ENCODE assay signal across 14 mouse cellular contexts in the genomic region with DNA sequence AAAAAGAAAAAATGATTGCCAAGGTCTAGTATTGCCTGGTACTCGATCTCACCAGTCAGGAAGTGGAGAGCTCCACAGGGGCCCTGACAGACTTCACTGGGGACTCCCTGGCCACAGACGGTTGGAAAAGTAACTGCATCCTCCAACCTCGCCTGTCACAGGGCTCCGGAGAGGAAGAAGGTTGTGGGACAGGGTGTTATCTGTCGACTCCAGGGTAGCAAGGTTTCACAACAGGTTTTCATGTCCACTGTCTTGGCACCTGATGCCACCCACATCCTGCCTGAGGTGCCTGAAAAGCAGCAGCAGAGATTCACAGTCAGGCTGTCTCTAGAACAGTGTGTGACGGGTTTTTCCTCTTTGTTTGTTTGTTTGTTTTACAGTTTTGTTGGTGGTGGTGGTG. TPM values are rescaled to one million over a fixed set of nuclear protein-coding genes. Genes with fewer than 3 reads are reported as not detected.
DNase-seq lines count a peak whose midpoint lies in the region; ATAC-seq and TF ChIP-seq lines count a peak whose summit lies in the region.
"Had no signal": no experiment of that assay in that cellular context is flagged by ENCODE, and none has a peak within 500 bp of the region (broad histone marks: within the 10 kb centered on the region; RNA-seq: fewer than 3 reads in every experiment).

No protein-coding gene starts in this region.

- peak; percentile 43 for ATAC-seq in megakaryocyte, adult 5-6 weeks (ENCODE audit: poor library complexity, severe bottlenecking)

- intact Hi-C loops in gastrocnemius, adult 2 months (cut with DNase I), result loop anchor here (10.0 kb wide), 1 partner anchor 643 kb away; the partner anchor contains the start of genes Aurka and Cstf1
- intact Hi-C loops in gastrocnemius, postnatal 36 days (cut with DNase I), result no loop called here

- DNase-seq in gastrocnemius, adult 2 months, result no peak
- no peak for DNase-seq in gastrocnemius, postnatal 36 days
- peak; percentile 97 for DNase-seq in 416B (ENCODE audit: low read depth)
- peak; percentile 30 for DNase-seq in adipocyte (ENCODE audit: low spot score)
- no peak for DNase-seq in adrenal gland, adult 18-20 months (ENCODE audit: low spot score in 2 of 2)
- no peak for DNase-seq in adrenal gland, adult 8-10 months
- no peak for DNase-seq in lung, postnatal 4 days
- DNase-seq: lung, adult 2 months; right cerebral cortex, postnatal 14 days had no signal

- H3K27ac ChIP-seq in gastrocnemius, adult 2 months, result peak overlapping the region; percentile 92
- H3K27ac ChIP-seq: left cerebral cortex, adult 2 months; midbrain, embryonic 12.5 days; stomach, postnatal 0 days had no signal

- TF ChIP-seq CTCF in gastrocnemius, adult 2 months (IDR thresholded peaks at IDR 0.05), result no peak

- H3K4me3 ChIP-seq in gastrocnemius, adult 2 months, result no peak overlapping the region
- H3K4me3 ChIP-seq: left cerebral cortex, adult 2 months; midbrain, embryonic 12.5 days had no signal

RNA-seq across cellular contexts. Expression of gene Rbm38, which starts 2.4 kb away (rescaled TPM):
- total RNA-seq in gastrocnemius, adult 2 months (2021), result 100 to 1,000 TPM; 181 to 246 TPM
- 100 to 1,000 TPM; 180 to 220 TPM for total RNA-seq in gastrocnemius, postnatal 36 days (2021)
- 124 and 143 TPM in 2 replicates for total RNA-seq in megakaryocyte, adult 5-6 weeks (2015)
- total RNA-seq in megakaryocyte, adult 5-6 weeks (2017), result 43.2 and 59.0 TPM in 2 replicates
- total RNA-seq in adrenal gland, adult 18-20 months (2021), result 10 to 100 TPM; 14.8 to 21.2 TPM
- total RNA-seq in adrenal gland, adult 8-10 months (2022), result 10 to 100 TPM; 16.0 to 26.0 (median 21.5) TPM

RNA-seq across cellular contexts. Expression of gene Rae1, which starts 18.0 kb away (rescaled TPM):
- total RNA-seq in gastrocnemius, adult 2 months (2021), result 10 to 100 TPM; 12.4 to 14.4 TPM
- total RNA-seq in gastrocnemius, postnatal 36 days (2021), result 10 to 100 TPM; 11.4 to 12.8 TPM
- 53.2 and 72.9 TPM in 2 replicates for total RNA-seq in megakaryocyte, adult 5-6 weeks (2015)
- 42.4 and 54.3 TPM in 2 replicates for total RNA-seq in megakaryocyte, adult 5-6 weeks (2017)
- 10 to 100 TPM; 54.5 to 67.4 TPM for total RNA-seq in adrenal gland, adult 18-20 months (2021)
- total RNA-seq in adrenal gland, adult 8-10 months (2022), result 10 to 100 TPM; 67.3 to 77.6 (median 73.4) TPM

RNA-seq across cellular contexts. Expression of gene Spo11, which starts 40.4 kb away (rescaled TPM):
- total RNA-seq in gastrocnemius, adult 2 months (2021), result not detected
- under 1 TPM in 1 of 2 experiments, not detected in 1; 0.51 TPM for total RNA-seq in gastrocnemius, postnatal 36 days (2021)
- total RNA-seq in megakaryocyte, adult 5-6 weeks (2015), result 0.64 and 1.0 TPM in 2 replicates
- 0.04 TPM in 1 of 2 replicates, not detected in the other for total RNA-seq in megakaryocyte, adult 5-6 weeks (2017)
- not detected for total RNA-seq in adrenal gland, adult 18-20 months (2021)
- total RNA-seq in adrenal gland, adult 8-10 months (2022), result not detected
- total RNA-seq: gastrocnemius, adult 8-10 months had no signal

Comparison
In these comparisons a context has a peak if more than half of its experiments do, and no peak if none do; other contexts are left out.
1. DNase-seq: peak in 416B (single experiment) and adipocyte (single experiment); none in gastrocnemius, adult 2 months (single experiment), gastrocnemius, postnatal 36 days (0 of 2), adrenal gland, adult 18-20 months (0 of 2), adrenal gland, adult 8-10 months (single experiment) and lung, postnatal 4 days (0 of 2).